Mouse (Mus musculus) urinary bladder, postnatal 10 days (tissue): ENCODE measurements around the gene Hipk2.

Experiments used
- DNase-seq: peaks from one replicate; pipeline ENCODE4 v3.0.0; 2022; ENCODE audit warnings: low spot score

The Hipk2 gene

GRCm38 (mm10) chr6:38876071-38876911 lies at the start of gene Hipk2:
Hipk2 (minus strand) TSS chr6:38876165.
- peak; percentile 51 for DNase-seq

DNA sequence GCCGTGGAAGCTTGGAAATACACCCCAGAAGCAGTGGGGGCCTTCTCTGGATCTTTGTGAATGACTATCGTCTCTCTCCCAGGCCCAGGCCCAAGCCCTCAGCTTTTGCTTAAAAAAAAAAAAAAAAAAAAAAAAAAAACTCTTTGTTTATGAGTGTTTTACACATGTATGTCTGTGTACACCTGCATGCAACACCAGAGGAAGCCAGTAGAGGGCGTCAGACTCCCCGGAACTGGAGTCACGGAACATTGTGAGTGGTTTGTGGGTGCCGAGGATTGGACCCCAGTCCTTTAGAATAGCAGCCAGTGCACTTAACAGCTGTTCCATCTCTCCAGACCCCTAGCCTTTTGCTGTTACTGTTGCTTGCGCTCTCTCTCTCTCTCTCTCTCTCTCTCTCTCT lies 49.8 kb upstream of the Hipk2 start:
- no peak for DNase-seq

GRCm38 (mm10) chr6:38923870-38924817 lies 48.2 kb upstream of the Hipk2 start:
- no peak for DNase-seq

GRCm38 (mm10) chr6:38923450-38923849 lies 47.5 kb upstream of the Hipk2 start:
- no peak for DNase-seq

DNA sequence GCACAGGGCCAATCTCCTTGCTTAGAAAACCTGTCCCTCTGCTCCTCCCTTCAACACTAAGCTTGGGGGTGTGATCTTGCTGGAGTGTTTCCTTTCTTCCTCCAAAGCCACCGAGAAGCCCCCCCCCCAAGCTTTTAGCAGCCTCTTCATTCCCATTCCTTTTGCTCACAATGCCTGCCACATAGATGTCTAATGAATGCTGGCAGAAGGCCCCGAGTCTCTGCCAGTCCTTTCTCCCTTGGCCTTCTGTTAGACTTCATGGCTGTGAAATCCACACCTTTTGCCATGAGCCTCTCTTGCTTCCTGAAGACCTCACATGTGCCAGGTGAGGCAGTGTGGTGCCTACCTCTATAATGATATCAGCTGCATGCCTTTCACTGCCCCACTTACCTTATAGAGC lies 46.6 kb upstream of the Hipk2 start:
- no peak for DNase-seq

DNA sequence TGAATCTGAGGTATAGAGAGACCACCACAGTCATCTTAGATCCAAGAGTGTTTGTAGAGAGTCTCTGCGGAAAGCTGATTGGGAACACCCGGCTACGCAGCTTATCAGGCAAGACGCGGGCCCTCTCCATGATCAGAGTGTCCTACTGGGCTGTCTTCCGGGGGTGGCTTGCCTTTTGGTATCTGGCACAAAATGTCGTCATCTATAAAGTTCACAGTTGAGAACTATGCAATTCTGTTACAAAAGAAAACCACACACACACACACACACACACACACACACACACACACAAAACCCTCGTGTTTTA lies 45.8 kb upstream of the Hipk2 start:
- DNase-seq = no peak

- DNase-seq = no peak
Observed at GRCm38 (mm10) chr6:38921095-38921809, 45.3 kb upstream of the Hipk2 start.

DNA sequence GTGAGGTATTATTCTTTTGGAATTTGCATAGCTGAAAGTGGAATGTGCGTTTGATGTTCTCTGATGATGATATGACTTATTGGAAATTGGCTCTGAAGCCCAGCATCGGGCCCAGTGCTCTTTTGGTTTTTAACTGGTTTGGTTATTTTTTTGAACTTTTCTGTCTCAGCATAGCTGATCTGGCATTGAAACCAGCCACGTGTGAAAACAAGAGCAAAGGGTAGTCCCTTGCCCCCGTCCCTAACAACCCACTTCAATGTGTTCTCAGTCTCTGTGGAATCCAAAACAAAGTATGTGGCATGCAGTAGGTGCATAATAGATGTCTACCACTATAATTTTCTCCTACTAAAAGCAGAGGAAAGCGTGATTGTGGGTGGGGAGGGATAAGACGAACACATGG lies 44.2 kb upstream of the Hipk2 start:
- DNase-seq = no peak

GRCm38 (mm10) chr6:38919135-38919740 lies 43.3 kb upstream of the Hipk2 start:
- no peak for DNase-seq

DNA sequence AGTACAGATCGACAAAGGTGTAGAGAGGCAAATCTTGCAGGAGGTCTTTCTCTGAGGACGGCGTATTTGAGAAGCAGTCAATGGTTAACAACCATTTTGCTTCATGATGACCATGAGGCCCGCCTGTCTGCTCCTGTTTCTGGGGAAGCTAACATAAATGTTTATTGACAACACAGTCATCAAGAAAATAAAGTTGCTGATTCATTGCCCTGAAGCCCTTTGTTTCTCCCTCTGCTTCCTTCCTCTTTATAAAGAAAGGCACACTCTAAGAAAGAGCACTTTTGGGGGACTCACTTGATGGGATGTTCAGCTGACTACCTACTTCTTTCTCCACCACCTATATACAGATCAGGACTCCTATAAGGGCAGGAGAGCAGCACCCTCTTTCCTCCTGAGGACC lies 42.8 kb upstream of the Hipk2 start:
- DNase-seq = no peak

GRCm38 (mm10) chr6:38917415-38917814 lies 41.5 kb upstream of the Hipk2 start:
- no peak for DNase-seq

DNA sequence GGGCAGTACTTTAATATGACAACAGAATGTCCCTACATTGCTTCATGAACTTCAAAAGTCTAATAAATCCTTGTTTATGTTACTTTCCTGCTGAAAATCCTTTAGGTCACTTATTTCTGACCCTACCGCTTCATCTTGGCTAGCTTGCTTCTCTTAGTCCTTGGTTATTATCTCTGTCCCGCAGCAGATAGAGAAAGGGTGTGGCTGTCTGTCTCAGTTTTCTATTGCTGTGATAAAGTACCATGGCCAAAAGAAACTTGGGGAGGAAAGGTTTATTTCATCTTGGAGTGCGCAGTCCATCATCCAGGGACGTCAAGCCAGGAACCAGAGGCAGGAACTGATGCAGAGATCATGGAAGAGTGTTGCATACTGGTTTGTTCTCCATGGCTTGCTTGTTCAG lies 40.6 kb upstream of the Hipk2 start:
- no peak for DNase-seq

DNA sequence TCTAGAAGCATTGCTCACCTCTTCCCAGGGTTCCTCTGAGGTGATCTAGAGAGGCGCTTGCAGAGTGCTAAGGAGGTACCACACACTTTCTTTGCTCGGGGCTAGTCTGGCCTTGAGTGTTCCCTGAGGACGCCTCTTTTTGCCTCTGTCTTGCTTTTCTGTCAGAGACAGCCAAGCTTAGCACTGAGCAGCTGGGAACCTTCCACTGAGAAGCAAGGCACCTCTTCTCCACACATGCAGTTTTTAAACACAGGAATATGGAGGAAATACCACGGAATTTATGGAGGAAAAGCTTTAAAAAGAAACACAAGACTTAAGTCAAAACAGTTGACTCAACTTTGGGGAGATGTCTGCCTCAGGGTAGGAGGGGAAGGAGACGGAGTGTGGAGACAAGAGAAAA lies 39.8 kb upstream of the Hipk2 start:
- no peak for DNase-seq

DNA sequence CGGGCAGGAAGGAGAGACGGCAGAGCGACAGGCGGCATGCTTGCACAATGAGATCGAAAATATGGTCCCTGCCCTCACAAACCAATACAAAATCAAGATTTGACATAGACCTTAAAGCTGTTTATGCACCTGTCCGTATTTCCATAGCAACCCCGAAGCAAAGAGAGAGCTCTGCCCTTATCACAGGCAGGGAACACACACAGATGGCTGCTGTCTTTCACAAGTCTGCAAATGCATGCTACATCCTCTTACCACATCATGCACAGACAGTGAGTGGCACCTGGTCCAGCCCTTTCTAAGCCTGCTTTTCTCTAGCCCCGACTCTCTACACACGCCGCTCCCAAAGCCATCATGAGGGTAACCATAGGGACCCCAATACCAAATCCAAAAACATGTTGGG lies 38.2 kb upstream of the Hipk2 start:
- DNase-seq = no peak

DNA sequence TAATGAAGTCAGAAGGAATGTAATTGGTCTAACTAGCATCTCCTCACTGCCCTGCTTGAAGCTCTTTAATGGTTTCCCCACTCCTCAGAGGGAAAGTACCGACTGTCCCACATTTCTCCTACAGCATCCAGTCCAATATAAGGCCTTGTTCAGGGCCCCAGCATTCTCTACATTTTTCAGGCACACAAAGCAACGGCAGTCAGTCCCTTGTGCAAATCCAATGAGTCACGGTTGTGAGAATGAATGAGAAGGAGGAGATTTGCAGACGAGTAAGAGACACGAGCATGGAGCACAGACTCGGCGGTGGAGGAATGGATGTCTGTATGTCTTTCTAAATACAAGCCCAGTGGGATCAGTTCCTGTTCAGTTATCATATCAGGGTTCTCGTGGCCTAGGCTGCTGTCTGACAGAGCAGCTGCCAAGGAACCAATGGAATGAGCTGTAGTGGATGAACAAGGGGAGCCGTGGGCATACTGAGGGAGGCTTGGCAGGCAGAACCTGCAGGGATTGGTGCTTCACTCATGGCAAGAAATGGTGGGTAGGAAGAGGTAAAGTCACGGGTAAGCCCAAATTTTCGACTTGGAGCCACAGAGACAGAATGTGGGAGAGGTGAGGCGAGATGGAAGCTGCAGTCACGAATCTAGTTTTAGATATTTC lies 37.5 kb upstream of the Hipk2 start:
- no peak for DNase-seq

DNA sequence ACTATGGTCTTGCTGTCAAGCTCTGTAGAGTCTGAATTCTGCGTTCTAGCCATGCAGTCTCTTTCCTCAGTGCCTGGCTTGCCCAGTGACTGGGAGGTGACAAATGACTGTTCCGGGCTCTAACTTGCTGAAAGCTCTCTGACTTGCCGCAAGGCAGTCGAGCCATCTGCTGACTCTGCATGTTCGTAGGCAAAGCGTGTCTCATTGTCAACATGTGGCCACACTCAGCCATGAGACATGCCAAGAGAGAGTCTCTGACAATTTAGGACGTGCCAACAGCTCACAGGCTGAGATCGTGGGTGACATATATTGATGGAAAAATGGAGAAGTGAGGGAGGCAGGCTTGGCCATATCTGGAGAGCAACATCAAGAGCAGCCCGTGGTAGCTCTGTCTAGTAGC lies 36.9 kb upstream of the Hipk2 start:
- DNase-seq = no peak

DNA sequence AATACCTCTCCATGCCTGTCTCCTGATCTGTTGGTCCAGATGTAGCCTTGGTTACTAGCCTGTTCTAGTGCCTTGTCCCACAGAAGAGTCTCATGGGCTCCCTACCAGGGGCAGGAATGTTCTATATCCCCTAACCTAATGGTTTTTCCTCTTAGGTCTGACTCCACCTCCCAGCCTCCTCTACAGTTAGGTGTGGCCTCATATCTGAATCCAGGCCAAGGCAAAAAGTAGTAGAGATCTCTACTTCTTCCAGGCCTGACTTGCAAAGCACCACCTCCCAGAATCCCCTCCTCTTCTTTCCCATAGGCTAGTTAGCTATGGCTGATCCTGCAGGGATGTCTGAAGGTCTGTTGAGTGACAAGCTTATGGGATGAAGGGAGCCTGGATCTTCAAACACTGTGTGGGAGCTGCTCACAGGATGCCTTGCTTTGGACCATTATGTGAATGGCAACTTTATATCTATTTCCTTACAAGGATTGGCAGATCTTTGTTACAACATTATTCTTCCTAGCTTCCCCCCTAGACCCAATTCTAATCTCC lies 36.2 kb upstream of the Hipk2 start:
- DNase-seq = no peak

- no peak for DNase-seq
Observed at GRCm38 (mm10) chr6:38910828-38911559, 35.0 kb upstream of the Hipk2 start.

DNA sequence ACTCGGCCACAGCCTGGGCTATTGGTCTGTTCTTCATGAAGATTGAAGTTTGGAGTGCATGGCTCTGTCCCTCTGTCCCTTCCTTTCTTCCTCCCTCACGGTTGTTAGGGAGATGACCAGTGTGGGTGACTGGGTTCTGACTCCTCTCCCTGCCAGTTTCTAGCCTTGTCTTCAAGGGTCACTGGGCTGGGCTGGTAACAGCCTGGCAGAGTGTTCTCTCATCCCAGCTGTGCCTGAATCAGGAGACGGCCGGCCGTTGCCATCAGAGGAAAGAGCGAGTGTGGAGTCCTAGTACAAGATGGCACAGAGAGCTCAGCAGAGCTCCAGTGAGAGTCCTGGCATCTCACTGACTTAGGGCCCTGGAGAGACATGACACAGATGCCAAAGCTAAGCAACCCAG lies 32.4 kb upstream of the Hipk2 start:
- DNase-seq = no peak

DNA sequence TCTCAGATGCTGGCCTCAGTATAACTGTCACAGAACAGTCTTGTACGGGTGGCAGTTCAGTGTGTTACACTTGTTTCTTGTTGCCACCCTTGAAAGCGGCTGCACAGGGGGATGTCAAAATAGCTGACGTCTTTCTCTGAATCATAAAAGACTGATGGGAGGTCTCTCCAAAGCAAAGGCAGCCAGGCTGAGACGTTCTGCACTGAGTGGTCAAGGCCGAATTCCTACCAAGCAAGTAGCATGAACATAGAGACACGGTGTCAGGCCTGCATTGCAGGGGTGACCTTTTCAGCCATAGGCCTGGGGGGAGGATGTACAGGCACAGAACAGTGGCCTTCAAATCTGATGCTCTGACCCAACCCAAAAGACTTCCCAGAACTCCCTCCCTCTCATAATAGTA lies 30.0 kb upstream of the Hipk2 start:
- DNase-seq = no peak
